Mouse (Mus musculus): ENCODE data around the gene Faah.
A peak's percentile ranks its signal among the peaks of the same experiment; 100 is the strongest.

Faah gene

DNA sequence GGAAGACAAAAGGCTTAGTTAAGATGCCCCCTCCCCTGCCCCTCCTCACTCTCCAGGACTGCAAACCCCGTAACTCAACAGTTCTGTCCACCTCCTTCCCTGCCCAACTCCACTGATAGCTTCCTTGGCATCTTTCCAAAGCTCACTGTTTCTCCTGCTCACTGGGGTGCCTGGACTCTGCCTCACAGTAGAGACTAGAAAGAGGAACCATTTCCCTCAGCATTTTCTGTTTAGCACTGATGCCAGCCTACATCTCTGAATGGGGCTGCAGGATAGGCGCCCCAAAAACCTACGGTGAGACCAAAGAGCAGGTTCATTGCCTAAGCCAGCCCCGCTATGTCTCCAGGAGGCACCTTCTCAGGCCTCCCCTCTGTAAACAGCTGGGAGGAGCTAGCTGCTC, 16.5 kb downstream of the Faah start:
- DNase-seq (ENCODE audit: inconsistent age in 2 of 2, low spot score in 1 of 2) = no peak

DNA sequence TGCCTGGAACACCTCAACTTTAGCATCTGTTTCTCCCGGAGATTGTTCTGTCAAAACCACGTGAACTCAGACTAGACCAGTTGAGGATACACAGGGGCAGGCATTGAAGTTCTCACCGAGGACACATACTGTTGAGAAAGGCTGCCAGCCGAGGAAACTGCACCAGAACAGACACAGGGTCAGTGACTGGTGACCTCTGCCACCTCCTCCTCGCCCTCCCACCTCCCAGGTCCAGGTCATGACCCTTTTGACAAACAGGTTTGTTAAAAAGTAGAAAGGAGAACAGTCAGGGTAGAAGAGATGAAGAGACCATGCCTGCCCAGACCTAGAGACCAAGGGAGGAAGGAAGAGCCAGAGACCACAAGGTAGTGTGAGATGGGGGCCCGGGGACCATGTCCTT, 17.1 kb downstream of the Faah start:
- DNase-seq (ENCODE audit: inconsistent age in 2 of 2, low spot score in 1 of 2) = no peak

DNA sequence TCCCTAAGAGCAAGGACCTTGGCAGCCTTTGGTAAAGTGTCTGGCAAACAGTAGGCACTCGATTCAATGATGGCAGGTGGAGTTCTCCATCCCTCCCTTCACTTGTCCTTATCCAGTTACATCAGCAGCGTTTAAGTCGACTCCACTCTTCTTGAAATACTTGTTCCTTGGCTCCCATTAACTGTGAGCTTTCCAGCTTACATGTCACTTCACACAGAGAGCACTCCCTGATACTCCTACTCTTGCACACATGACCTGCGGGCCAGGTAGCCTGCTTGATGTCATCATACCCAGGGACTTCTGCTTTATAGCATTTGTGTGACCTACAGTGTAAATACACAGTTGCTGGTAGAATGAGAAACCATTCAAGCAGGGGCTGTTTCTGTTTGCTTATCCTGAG, 21.0 kb downstream of the Faah start:
- DNase-seq (ENCODE audit: inconsistent age in 2 of 2, low spot score in 1 of 2) = no peak

DNA sequence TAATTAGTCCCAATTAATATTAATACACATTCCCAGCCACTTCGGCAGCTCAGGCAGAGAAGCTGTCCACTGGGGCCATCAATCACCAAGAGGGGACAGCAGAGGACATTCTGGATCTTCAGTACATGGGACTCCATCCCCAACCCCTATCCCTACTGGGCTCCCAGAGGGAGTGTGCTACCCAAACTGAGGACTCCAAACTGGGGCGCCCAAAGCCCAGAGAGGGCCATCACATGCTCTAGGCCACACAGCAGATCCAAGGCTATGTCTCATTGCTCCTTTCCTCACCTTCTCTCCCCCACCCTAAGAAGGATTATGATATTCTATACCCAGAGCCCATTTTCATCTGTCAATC, 22.4 kb downstream of the Faah start:
- no peak for DNase-seq (ENCODE audit: inconsistent age in 2 of 2, low spot score in 1 of 2)

DNA sequence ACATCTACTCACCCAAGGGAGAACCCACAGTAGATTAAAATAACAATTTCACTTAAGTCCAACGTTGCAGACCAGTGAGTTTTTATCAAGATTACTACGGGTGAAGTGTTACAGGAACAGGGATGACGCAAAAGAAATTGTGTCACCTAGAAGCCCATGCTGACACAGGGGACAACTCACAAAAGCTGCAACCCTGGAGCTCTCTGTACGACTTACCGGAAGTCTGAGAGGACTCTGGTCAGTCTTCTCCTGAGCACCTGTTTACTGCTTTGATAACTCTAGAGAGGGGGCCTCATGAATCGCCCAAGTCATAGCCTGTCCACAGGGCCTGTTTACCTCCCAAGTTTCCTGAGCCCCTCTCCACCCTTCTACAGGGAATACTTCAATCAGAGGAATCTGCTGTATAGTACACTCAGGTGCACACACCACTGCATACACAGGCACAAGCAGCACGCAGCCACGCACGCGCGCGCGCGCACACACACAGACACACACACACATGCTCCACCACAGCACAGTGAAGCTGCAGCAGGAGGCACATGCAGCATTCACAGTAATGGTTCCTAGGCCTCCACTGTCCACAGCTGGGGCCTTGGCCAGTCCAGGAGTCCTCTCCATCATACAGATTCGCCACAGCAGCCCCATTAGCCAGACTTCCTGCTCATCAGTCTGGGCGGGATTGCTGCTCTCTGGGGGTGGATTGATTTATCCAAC, 22.9 kb downstream of the Faah start:
- no peak for DNase-seq (ENCODE audit: inconsistent age in 2 of 2, low spot score in 1 of 2)

DNA sequence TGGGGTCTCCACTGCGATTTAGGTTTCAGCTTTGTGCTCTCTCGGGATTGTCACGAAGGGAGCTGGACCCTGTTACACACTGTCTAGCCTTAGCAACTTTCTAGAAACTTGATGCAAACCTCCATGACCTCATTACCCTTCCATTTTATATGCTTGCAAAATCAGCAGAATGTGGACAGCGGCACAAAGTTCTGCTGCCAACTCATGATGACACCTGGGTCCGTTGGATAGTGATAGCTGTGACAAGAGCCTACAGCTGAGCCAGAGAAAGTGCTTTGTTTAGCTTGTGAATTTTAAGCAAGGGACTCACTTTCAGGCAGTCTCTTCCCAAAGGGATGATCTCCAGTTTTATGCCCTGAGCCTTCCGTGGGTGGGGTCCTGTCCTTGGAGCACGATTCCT, 28.3 kb downstream of the Faah start:
- DNase-seq (ENCODE audit: inconsistent age in 2 of 2, low spot score in 1 of 2) = no peak

DNA sequence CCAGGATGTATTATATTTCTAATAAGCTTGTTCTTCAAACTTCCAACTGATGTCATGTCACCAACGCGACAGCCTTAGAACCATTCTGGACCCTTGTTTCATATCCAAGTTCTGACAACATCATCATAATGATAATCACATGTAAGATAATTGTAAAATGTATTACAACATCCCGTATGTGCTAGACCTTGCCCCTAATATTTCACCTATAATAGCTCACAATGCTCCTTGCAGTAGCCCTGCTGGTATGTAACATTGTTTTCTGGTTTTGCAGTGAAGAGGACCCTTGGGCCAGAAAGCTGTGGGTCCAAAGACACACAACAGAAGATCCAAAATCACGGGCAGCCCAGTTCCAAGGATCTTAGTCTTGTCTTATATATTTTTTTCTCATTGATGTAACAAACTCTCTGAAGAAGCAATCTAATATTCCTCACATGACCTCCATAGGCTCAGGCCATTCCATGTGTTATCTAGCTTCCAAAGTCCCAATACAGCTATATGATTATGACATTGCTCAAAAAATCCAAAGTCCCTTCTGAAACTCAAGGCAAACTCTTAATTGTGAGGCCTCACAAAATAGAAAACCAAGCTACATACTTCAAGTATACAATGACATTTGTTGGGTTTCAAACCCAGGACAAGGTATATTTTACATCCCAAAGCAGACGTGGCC, 29.7 kb downstream of the Faah start:
- no peak for DNase-seq (ENCODE audit: inconsistent age in 2 of 2, low spot score in 1 of 2)

DNA sequence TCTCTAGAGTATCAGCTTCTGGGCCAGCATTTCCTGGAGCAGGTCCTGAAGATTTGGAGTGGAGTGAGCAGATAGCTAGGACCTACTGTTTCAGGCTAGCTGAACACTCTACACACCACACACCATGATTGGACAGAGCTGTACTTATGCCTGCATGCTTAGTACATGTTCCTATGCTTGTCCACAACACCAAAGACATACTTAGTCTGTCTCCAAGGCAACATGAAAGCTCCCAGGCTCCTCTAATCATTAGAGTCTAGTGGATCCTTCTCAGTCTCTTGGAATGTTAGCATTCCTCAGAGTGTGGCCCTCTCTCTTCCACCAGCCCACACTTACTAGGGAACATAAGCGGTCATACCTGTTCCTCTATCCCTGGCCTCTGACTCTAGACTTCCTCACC, 30.3 kb downstream of the Faah start:
- no peak for DNase-seq (ENCODE audit: inconsistent age in 2 of 2, low spot score in 1 of 2)

DNA sequence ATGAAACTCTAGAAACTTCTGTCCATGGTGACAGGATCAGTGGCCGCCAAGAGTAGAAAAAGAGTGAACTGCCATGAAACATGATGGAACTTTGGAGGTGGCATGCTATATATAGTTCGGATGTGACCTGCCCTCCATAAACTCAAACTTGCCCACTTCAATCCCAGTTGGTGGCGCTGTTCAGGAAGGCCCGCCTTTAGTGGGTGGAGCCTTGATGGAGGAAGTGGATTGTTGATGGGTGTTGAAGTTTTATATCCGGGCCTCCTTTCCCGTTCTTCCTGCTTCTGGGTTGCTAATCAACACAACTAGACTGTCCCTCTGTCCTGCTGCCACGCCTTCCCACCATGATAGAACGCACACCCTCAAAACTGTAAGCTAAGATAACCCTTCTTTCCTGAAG, 32.8 kb downstream of the Faah start:
- DNase-seq (ENCODE audit: inconsistent age in 2 of 2, low spot score in 1 of 2) = no peak

DNA sequence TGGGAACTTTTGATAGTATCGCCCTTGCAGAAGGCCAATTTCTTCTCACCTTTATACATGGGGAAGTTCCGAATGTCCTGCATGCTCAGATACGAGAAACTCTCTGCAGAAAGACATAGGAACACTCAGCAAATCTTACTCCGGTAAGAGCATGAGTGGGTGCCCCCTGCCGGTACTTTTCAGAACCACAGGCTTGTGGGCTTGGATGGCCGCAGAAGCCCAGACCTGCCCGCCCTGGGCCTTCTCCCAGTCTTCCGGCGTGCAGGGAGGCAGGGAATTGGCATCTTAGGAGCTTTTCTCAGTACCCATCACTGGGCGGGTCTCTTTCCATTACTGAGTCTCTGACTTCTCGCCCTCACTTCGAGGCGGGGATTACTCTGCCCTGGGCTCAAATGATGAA, 33.6 kb downstream of the Faah start:
- DNase-seq (ENCODE audit: inconsistent age in 2 of 2, low spot score in 1 of 2) = peak; percentile 74 to 93

DNA sequence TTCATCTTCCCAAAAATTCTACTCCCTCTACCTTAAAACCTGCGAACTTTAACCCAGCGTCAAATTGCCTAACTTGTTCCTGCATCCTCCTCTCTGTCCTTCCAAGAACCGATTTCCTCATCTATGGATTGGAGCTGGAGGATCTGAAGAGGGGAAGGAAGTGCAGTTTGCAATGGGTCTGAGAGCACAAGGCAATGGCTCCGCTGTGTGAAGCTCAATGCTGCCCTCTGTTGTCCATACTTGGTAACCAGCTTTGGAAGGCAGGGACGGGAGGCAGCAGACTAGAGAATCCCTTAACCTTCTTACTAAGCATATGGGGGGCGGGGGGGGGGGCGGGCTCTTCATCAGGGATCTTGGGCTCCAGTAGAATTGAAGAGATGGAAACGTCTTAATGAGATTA, 37.0 kb downstream of the Faah start:
- peak; percentile 50 to 87 for DNase-seq (ENCODE audit: inconsistent age in 2 of 2, low spot score in 1 of 2)

DNA sequence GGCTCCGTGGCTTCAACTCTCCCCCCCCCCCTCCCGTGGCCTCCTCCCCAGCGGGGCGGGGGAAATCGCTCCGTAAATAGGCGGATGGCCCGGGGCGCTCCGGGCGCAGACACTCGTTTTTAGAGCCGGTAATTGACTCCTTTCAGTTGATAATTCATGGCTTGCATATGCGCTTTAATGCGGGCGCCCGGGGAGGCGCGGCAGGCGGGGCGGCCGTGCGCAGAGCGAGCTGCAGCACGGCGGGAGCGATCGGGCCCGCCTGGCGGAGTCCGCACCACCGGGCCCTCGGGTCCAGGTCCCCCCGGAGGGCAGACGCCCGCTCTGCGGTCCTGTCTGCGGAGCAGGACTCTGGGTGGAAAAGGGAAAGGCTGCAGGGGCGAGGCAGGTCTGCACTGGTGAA, 38.3 kb downstream of the Faah start:
- DNase-seq (ENCODE audit: inconsistent age in 2 of 2, low spot score in 1 of 2) = no peak

DNA sequence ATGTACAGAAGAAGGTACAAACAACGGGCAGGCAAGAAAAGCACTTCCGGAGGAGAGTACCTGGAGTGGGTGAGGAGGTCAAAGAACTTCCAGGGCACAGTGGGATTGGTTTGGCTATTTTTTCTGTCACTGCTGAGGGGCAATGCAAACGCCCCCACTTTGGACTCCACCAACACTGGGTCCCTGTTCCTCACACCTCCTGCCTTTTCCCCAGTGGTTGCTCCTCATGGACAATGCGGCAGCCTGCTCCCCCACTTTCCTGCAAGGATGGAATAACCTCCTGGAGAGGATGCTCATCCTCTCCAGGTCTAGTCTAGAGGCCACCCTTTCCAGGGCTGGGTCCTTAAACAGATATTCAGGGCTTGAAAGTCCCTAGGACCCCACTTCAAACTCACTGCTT, 38.8 kb downstream of the Faah start:
- no peak for DNase-seq (ENCODE audit: inconsistent age in 2 of 2, low spot score in 1 of 2)

DNA sequence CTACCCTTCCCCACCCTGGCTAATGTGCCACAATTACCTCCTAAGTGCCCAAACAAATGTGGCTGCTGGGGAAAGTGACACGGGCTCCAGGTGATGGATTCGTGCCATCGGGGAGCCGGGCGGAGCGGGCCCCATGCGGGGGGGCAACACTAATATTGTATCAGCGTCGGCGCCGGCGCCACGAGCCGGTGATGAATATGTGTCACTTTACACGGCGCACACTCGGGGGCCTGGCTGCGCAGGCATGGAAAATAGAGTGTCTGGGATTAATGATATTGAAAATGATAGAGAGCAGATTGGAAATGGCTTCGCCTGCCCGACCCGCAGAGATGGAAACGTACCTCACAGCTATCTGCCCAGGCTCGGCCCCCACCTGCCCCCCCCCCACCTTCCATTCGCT, 45.2 kb downstream of the Faah start:
- DNase-seq (ENCODE audit: inconsistent age in 2 of 2, low spot score in 1 of 2) = no peak

DNA sequence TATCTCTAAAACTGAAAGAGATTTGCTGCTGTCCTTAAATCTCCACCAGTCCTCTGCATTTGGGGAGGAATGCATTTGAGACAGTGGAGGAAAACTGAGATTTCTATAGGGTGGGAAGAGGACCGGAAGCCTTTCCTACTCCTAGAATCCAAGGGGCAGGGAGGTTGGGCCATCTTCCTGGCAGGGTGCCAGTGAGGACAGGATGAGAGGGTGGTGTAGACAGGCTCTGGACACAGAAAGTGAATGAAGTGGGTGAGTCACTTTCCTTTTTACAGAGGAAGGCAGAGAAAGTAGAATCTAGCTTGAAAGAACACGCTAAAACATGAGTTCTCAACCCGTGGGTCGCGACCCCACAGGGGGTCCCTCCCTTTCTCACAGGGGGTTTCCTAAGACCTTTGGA, 53.3 kb downstream of the Faah start:
- no peak for DNase-seq (ENCODE audit: inconsistent age in 2 of 2, low spot score in 1 of 2)

DNA sequence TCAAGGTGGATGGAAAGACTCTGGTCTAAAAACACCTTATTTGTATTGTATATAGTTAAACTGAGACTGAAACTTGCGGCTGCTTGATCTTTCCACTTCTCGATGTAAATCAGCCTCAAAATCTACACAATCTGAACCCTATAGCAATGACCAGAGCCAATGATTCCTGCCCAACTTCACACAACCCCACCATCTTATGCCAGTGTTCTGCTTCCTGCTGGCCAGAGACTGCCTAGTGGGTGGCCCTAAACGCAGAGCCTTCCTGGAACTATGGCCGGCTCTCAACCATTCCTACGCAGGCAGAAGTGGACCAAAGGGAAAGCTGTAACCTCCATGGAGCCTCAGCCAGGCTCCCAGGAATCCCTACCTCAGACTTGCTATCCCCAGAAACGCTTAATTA, 54.0 kb downstream of the Faah start:
- no peak for DNase-seq (ENCODE audit: inconsistent age in 2 of 2, low spot score in 1 of 2)

DNA sequence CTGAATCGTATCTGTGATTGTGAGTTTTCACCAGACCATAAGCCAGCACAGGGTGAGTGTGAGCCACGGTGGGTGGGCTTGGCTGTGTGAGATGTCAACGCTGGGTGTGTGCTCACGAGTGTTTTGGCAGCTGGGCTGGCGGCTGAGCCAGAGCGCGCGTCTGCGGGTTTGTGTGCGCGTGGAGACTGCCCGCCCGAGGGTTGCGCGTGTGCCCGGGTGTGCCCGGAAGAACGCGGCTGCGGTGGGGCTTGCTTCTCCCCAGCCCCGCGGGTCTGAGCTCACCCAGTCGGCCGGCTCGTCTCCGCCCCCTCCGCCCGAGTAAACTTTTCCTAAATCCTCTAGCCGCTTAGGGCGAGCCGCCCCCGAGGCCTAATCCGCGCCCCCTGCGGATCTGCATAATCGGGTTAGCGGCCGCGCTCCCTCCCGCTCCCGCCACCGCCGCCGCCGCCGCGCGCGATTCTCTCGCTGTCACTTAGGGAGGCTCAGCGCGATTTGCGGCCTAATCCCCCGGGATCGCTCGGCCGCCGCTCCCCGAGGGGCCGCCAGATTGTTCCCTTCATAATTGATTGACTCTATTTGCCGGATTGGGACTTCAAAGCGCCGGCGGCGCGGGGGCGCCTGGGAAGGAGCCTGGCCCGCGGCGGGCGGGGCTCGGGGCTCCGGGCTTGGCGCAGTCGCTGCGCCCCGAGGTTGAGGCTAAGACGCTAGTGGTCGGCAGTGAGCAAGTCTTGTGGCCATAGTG, 54.9 kb downstream of the Faah start:
- peak; percentile 36 to 70 for DNase-seq (ENCODE audit: inconsistent age in 2 of 2, low spot score in 1 of 2)

DNA sequence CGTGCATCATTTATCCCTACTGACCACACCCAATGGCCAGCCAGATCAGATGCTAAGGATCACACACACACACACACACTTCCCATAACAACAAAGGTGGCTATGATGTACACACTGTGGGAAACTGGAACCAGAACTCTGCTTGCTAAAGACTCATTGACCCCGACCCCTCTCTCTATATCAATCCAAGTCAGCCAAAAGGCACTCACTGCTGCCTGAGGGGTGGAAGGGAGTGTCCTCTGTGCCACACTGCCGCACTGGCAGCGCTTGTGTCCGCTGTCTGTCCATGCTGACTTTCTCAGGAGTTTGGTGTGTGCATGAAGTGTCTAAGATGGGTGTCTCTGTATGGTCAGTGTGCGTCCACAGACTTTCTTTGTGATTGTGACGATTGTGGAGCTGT, 55.7 kb downstream of the Faah start:
- no peak for DNase-seq (ENCODE audit: inconsistent age in 2 of 2, low spot score in 1 of 2)

DNA sequence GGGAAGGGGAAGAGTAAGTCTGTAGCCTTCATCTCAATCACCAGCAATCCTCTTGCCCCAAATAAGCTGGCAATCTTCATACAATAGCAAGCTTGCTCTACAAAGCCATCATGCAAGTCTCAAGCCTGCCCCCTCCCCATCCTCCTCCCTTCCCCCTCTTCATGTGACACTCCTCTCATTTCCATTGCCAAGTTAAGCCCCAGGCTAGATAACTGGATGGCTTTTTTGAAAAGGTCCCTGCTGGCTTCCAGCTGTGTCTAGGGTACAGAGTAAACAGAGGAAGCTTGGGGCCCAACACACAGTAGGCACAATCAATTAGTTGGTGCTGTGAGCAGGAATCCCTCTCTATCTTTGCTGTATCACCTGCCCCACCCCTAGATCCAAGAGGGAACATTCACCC, 58.2 kb downstream of the Faah start:
- no peak for DNase-seq (ENCODE audit: inconsistent age in 2 of 2, low spot score in 1 of 2)

DNA sequence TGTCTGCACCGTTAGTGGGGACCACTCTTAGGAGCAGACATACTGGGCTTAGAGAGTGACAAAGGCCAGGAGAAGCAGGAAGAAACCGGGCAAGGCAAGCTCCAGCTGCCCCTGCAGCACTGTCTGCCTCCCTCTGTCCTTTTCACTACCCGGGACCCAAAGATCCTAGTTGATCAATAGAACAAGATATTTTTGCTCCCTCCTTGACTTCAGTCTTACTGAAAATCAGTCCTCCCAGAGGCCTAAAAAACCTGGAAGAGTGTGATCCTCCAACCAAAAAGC, 62.3 kb downstream of the Faah start:
- DNase-seq (ENCODE audit: inconsistent age in 2 of 2, low spot score in 1 of 2) = no peak

DNA sequence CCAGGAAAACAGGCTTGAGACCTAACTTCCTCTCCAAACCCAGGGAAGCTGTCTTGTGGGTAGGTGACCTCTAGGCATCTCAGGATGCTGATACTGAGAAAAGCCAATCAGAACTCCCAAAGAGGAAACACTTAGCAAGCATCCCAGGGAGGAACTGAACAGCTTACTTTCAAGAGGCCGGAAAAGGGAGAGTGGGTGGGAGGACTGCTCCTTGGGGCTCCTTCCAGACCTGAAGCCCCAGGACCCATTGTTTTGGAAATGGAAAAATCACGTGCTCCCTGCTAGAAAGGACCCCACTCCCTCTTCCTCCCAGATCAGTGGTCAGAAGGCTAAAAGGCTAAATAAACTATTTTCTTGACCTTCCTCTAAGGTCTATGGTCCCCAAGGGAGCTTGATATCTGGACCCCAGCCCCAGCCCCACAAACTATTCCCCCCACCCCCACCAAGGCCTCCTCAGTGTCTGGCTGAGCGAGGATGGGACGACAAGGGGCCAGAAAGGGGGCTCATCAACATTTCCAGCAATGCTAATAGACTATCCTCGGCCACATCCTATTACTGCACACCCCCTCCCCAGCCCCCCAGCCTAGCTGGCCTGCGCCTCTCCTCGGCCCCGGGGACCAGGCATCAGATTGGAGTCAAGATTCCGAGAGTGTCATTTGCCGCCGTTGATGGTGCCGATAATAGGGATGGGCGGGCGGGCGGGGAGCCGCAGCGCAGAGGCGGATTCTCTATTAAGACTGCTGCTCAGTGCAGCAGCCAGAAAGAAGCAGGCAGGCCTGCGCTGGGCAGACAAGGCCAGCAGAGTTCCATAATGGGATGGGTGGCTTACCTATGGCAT, 62.9 kb downstream of the Faah start:
- no peak for DNase-seq (ENCODE audit: inconsistent age in 2 of 2, low spot score in 1 of 2)

DNA sequence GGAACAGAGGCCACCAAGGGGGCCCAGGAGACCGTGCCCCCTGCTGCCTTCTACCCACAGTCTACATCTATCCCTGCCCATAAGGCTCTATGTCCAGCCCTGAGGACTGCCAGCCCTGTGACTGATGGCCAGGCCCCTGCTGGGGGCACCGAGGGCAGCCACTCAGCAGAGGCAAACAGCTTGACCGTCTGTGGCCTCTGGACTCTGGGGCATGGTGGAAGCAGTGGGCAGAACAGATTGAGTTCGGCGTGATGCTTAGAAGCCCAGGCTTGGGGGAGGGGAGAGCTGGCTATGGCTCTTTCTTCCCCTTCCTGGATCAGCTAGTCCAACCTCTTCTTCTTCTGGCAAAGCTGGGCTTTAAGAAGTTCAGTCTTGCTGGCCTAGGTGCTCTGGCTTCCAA, 64.2 kb downstream of the Faah start:
- no peak for DNase-seq (ENCODE audit: inconsistent age in 2 of 2, low spot score in 1 of 2)

Data from adrenal gland, adult (tissue).